Mouse (Mus musculus) adrenal gland (tissue): ENCODE measurements at regions not wholly inside any gene's neighbourhood (a gene's known extent, or its start where the extent isn't known, plus 50 kb on each side); places are given as distances from the start of the nearest gene placed in this dataset.
"Not testable (repeated sequence)": the region's sequence is repeated elsewhere in the genome, so short reads cannot be mapped to it uniquely, and the experiment has no call there.

Source experiments
- intact Hi-C: fragments of 180-260 bp; cut with DNase I; formaldehyde crosslinking; loops from one replicate; pipeline ENCODE4 v1.15.1; 2025

DNA sequence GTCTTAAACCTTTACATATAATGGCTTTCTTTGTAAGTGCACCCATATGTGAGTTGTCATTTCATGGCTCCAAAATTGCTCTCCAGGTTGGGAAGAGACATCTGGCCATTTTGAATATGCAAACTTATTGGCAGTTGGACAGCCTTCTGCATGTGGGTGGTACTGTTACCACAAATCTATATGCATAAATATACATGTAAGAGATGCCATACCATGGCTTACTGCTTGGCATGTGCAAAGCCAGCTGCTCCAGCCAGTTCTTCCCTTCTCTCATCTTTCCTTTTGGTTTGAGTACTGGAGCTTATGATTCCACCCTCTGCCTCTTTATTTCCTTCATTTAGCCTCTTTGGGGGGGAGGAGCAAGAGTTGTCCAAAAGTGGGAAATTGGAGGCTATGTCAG lies 312.7 kb downstream of the Plekhb2 start:
- intact Hi-C loops, result no loop called here

DNA sequence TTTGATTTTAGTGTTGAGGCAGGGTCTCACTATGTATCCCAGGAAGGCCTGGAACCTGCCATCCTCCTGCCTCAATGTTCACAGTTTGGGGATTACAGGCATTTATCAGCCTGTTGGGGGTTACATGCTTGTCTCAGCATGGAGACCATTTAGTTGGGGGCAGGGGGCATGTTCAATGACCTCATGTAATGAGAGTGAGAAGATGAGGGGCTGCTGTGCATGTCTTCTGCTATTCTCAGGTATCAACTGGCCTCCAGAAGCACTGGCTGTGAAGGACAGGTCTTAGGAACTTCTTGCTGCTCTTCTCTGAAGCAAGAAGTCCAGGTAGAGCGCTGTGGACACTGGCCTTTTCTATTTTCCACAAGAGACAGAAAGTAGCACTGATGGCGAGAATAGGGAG lies 350.9 kb downstream of the Plekhb2 start:
- intact Hi-C loops, result no loop called here

DNA sequence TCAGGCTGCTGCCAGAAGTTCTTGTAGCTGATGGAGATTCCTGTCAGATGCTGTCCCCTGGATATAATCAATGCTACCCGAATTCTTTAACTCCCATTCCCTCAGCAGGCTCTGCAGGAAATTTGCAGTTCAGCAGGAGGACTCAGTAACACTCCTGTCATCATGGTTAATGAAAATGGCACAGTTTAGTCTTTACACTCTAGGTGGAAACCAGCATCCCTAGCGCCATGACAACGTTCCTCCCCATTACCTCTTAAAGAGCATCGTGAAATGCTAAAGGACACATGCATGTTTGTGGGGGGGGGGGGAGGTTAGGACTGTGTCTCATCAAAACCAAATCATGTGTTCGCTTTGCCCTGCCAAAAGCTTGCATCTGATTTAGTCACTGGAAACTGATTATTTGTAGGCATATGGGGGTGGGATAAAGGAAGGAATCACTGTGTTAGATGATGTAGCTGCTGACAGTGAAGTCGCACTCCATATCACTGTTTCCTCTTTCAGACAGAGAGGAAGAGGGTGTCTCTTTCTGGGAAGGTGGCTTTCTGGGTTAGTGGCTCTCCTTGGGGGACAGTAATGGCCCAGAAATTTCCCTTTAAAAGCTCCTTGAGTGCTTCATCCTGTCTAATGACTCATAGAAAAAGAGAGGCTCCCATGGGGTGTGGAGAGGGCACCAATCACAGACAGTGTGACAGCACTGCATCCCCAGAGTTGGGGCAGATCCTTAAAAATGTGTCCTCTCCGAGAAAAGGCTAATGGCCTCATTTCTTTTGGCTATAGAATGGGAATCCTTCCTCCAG lies 351.5 kb downstream of the Plekhb2 start:
- intact Hi-C loops, result no loop called here

DNA sequence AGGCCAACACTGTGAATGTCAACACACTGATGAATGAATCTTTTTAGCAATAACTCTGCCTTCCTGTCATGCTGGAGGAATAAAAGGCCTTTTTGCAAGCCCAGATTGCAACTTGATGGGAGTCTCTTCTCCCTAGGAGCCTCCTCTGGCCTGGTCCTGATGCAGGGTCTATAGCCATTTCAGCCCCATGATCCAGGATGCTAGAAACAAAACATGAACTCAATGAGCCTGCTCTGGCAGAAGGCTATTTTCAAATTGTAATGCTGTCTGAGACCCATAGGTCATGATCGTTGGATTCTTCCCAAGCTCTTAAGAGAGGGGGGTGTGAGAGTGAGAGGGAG lies 352.1 kb downstream of the Plekhb2 start:
- intact Hi-C loops, result no loop called here

DNA sequence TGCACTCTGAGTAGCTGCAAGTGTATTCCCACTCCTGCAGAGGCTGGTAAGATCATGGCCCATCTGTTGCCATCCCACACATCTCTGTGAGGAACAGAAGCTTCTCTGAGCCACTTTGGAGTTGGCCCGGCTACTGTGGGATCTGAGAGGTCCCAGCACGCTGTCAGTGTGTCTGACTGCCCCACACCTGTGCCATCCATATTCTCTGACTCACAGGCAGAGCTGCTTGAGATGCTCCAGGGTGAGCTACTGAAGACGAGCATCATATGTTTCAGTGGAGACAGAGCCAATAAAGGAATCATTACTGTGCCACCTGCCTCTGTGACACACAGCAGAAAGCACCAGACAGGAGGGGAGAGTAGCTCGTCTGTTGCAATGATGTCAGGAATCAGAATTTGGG lies 352.8 kb downstream of the Plekhb2 start:
- intact Hi-C loops, result no loop called here

DNA sequence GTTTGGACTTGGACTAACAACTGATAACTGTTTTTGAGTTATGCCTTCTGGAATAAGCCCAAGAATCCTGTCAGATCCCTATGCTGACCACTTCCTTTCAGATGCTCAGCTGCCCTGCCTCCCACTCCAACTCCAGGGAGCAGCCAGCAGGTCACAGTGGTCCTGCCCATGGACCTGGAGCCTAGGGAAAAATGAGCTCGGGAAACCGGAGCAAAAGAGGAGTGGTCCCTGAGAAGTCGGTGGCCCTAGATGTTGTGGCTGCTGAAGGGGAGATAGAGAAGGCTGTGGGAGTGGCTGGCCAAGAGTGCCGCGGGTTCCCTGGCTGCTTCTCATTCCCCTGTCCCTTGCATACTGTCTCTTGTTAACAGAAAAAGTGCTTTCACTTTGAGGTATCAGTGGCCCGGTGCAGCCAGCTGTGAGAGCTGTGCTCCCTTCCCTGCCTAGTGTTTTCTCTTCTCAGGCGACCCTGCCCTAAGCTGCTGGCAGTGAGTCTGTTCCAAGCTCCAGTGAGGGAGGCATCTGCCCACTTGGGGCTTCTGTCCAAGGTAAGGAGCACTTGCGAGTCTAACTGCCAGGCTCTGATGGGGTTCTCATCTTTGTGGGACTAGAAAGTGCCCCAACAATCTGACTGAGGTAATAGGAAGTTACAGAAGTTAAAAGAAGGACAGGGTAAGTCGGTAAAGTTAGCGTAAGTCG lies 357.2 kb downstream of the Plekhb2 start:
- intact Hi-C loops, result no loop called here

DNA sequence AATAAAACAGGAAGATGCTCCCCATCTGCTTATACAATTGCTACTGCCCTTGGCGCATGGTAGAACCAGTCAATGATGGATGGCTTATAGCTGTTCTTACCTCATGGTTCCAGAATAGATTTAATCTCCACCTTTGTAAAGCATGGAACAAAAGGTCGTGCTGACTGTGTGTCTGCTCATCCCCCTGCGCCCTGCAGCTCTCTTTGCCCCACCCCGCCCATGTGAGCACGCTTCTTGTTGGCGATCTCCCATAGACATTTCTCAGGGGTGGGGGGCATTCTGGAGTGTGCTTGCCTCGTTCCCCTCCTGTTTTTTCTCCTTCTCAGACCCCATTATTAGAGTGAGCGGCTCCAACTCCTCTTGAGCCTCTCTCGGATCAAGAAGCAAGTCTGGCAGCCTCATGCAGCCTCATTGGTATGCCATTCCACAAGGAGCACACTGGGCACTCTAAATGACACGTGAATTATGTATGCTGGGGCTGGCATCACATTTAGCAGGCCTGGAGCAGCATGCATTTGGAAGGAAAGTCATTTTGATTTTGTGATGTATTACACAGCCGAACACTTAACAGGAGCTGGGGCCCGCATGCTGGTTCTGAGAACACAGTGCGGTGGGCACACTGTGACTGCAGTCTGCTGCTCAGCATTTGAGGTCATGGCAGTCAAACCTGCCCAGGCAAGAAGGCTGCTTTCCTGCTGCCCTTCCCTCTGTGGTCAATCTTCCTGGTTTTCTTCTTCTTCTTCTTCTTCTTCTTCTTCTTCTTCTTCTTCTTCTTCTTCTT lies 362.5 kb downstream of the Plekhb2 start:
- intact Hi-C loops, result no loop called here

DNA sequence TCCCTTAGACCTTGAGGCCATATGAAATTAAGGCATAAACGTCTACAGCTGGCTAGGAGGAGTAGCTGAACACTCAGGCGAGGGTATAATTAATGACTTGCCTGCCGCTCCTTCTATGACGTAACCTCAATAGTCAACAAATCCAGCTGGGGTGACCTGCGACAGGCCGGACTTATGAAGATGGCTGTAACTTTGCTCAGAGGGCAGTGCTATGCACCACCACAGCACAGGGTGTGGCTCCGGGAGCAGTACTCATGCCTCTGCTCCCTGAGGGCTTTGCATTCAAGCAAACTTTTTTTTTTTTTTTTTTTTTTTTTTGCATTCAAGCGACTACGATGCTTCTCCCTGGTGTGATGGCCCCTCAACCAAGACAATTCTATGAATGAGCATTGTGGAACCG lies 364.1 kb downstream of the Plekhb2 start:
- intact Hi-C loops, result no loop called here

DNA sequence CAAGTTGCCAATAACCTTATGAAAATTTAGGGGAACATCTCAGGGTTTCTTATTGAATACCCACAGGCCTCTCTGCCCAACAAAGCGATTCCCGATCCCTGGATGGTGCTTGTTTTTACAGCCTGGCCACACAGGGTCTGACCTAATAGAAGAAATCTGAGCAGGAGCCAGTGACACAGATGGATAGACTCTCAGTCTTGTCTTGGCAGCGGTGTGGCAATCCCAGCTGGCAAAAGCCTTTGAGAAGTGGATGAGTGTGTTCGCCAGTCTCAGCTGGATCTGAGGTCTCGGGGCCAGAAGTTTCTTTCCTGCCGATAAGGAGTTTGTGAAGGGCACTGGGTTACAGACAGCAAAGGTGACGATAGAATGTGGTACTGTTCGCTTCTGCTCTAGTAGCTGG lies 366.6 kb downstream of the Plekhb2 start:
- intact Hi-C loops, result no loop called here

DNA sequence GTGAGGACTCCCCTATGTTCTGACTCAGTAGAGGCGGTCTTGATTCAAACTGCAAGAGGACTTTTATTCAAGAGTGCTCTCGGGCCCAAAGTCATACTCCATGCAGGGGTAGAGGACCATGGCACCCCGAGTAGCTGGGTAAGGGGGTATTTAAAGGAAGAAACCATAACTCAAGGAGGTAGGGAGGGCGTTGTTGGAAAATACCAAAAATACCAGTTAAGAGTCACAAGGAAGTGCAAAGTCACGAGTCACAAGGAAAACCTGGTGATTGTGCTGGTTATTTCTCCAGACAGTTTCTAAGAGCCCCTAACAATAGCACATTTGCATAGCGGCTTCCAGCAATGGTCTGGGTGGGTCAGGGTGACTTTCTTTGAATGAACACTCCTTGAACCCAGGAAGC lies 370.4 kb downstream of the Plekhb2 start:
- intact Hi-C loops, result not testable (repeated sequence)

DNA sequence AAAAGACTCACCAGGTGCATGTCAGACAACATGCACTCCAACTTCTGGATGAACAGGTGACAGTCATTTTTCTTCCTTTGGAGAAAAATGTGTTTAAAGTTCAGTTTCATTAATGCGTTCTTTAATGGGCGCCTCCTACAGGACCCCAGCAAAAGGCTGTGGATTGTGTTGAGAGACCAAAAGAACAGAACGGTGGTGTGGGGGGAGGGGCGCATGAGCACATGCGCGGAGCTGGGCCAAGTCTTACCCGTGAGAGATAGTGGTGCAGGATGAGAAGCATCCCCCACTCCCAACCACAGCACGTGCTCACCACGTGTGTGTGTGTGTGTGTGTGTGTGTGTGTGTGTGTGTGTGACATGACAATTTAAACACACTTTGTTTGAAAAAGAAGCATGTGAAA lies 371.0 kb downstream of the Plekhb2 start:
- intact Hi-C loops, result no loop called here

DNA sequence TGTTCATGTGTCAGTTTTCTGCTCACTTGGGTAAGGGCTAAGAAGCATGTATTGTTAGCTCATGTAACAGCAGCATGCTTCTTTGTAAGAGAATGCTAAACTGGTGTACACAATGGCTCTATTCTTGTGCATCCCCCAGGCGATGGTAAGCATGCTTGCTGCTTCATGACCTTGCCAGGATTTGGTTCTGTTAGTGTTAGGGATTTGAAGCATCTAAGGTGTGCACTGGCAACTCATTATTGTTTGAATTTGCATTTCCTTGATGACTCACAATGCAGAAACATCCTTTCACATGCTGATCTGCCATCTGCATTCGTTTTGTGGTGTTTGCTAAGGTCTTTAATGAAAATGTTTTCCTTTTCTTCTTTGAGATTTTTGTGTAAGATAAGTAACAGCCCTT lies 382.8 kb downstream of the Plekhb2 start:
- intact Hi-C loops, result no loop called here

DNA sequence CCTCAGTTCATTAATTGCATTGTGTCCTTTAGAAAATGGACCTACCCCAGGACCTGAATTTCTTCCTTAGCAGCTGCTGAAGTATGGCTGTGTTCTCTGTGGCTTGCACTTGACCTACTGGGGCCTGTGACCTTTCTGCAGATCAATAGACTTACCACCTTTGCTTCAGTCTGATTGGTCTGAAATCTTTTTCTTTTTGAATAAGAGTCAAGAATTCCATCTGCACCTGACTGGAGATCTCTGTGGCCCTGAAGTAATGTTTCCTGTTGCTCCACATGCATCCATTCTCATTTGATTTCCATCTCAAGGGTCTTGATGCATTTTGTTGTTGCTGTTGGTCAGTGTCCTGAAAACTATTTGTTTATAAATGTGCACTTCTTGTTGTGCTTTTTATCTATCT lies 388.4 kb downstream of the Plekhb2 start:
- intact Hi-C loops, result no loop called here

DNA sequence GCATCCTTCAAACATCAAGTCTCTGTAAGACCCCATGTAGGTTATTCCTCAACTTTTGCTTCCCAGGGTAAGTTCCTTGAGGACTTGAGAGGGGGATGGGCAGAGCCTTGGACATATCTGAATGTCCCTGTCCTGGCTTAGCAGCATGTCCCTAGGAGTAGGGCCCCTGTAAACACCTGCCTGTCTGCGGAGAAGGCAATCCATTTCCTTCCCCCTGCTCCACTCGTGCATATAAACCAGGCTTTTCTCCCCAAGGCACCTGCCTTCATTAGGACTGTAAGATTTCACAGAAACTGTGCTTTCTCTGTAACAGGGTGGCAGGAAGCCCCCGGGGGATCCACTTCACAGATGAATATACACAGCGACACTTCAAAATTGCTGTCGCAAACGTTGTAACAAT lies 393.1 kb downstream of the Plekhb2 start:
- intact Hi-C loops, result no loop called here

DNA sequence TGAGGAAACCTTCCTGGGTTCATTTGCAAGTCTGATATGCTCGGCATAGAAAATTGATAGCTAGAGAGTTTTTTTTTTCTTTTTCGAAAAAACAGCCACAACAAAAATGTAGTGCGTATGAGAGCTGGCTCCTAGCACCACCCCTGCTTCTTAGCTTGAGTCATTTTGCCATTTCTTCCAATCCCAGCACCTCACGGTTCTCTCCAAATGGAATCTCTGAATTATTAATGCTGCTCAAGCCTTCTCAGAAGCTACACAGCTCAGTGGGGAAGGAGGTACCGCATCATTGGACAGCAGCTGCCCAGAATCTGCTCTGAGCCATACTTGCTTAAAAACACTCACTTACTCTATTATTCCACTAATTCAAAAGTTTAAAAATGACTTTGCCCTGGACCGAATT lies 393.6 kb downstream of the Plekhb2 start:
- intact Hi-C loops, result no loop called here

DNA sequence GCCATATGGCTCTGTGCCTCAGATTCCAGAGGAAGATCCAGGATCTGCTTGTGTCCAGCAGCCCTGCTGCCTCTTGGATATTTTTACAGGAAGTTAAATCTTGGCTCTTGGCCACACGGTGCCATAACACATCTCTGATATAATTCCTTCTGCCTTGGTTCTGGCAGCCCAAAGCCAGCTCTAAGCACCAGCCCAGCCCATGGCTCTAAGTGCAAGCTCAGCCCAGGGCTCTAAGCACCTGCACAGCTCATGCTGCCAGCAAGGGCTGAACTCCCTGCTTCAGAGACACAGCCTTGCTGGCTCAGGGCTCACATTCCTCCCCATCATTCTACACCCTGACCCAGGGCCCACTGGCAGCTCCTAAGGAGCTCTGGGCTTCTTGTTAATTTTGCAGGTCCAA lies 415.3 kb downstream of the Plekhb2 start:
- intact Hi-C loops, result no loop called here

DNA sequence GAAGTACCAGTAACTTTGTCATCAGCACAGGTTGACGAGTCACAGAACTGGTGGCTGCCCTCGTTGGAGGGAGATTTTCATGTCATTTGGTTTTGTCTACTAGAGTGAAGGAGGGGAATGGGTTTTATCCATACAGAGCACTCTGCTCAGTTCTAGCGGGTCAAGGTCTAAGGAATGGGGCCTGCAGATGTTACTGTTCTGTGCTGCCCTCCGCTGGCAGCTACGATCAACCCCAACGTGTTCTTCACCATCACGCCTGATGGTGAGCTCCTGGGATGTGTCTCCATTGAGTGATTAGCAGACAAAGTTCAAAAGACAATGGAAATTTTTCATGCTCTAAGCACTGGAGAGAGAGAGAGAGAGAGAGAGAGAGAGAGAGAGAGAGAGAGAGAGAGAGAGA lies 416.9 kb downstream of the Plekhb2 start:
- intact Hi-C loops, result no loop called here

DNA sequence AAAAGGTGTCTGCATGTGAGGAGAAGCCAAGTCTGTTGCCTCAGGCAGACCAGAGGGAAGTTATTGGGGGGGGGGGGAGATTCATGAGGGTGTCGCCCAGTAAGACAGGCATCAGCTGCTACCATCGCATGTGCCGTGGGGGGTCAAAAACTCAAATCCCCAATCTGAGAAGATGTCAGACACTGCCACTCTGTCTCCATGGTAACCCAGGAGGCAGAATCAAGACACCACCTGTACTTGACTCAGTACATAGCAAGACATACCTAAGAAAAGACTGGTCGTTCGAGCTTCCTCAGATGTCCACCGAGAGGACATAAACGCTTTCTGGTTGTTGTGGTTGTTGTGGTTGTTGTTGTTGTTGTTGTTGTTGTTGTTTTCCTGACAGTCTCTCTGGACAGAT lies 418.1 kb downstream of the Plekhb2 start:
- intact Hi-C loops, result no loop called here

DNA sequence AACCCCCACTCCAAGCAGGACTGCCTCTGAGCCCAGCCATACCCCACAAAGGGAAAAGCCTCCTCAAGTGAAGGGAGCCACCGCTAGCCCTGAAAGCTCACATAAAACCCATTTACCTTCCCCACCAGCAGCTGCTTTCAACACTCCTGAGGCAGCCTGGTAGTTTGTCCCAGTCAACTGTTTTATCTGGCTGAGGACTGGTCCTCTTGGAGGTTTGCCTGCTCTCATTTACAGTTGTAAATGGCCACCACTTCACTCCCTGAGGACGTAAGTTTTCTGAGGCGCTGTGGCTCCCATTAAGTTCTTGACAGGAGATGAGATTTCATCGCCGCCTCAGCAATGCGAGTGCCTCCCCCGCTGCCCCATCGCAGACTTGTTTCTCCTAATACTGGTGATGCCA lies 425.2 kb downstream of the Plekhb2 start:
- intact Hi-C loops, result no loop called here
